Mouse (Mus musculus) bone marrow, adult 2 months (tissue): ENCODE data around the gene Ttll8. TPM values are rescaled to one million over a fixed set of nuclear protein-coding genes. Genes with fewer than 3 reads are reported as not detected.
A peak's percentile ranks its signal among the peaks of the same experiment; 100 is the strongest.

Source experiments
- H3K27ac ChIP-seq: fragments of 200-500 bp; 2 replicates; pipeline ENCODE4 v1.5.1; 2012; ENCODE audit warnings: low read depth, mild to moderate bottlenecking, control low read depth, inconsistent platforms, low read length; ENCODE audit not compliant: control insufficient read depth, poor library complexity, insufficient read depth
- H3K4me1 ChIP-seq: fragments of 200-500 bp; 2 replicates; pipeline ENCODE4 v1.6.1; 2011; ENCODE audit warnings: low read length; ENCODE audit not compliant: control insufficient read depth, insufficient read depth
- H3K4me3 ChIP-seq: fragments of 200-500 bp; replicated peaks from 2 replicates; pipeline ENCODE3; 2011; ENCODE audit warnings: mild to moderate bottlenecking, low read depth, low read length, control low read depth; ENCODE audit not compliant: control insufficient read depth
- CTCF ChIP-seq: fragments of 200-500 bp; IDR thresholded peaks from 2 replicates; pipeline ENCODE4 v1.5.1; 2011; ENCODE audit warnings: low read length, control low read depth; ENCODE audit not compliant: control insufficient read depth, insufficient read depth
- POLR2A ChIP-seq: fragments of 200-500 bp; IDR thresholded peaks from 2 replicates; pipeline ENCODE4 v1.6.1; 2011; ENCODE audit warnings: low read depth, mild to moderate bottlenecking, control low read depth, low read length, borderline replicate concordance; ENCODE audit not compliant: control insufficient read depth
- WGBS: fragments of 180-500 bp; shearing (Covaris S2); methylation state at CpG from one replicate; pipeline ENCODE4 v1.1.7; 2018; 5-methylcytosine and 5-hydroxymethylcytosine counted together
- polyA plus RNA-seq: library from polyadenylated mRNA; stranded (reverse); fragments of >200 nt; gene quantifications from 2 replicates; pipeline ENCODE4 v1.2.4, GENCODE M21; 2011; ENCODE audit warnings: low replicate concordance; ENCODE audit not compliant: missing spikeins, insufficient read depth, insufficient read length

The Ttll8 gene
- polyA plus RNA-seq, 1 experiment: not detected

DNA sequence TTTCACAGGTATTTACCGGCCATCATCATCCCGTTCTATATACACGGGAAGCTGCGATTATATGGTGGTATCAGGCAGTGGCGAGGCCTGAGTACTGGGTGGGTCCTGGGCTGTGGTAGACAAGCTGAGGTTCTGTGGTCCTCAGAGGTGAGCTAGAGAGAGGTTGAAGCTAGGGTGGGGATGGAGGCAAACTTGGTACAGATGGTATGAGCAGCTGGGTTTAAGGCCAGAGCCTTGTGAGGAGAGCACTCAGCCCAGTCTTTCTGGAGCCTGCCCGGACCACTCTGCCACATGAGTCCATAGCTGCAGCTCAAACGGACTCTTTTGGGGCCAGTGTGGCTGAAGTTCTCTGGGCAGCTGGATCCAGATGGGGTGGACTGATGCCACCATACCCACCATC is 96.9 kb downstream of the Ttll8 start:
- Histone ChIP-seq H3K4me1 (peaks cover 1% of the 10 kb centered on the region; the same call in 1 of the 2 replicates), H3K4me3 (no peak overlapping the region), H3K27ac (no peak overlapping the region)
- 87% methylated on average over 7 of the region's 7 CpGs for WGBS
- TF ChIP-seq POLR2A (no peak), CTCF (no peak)

DNA sequence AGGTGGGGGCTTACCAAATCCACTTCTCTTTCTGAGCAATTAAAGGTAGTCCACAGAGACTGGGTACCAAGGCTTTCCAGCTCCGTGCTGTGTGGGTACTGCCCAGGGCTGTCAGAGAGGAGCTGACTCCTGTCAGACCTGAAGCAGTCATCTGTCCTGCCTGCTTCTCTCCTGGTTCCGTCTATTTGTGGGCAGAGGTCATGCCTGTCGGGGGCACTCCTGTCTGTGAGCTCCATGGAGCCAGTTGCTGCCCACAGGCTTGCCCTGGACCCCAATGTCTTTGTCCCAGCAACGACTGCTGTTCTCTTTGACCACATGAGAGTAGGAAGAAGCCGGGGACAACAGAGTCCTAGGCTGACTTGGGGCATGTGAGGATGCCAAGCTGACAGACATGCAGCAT is 97.6 kb downstream of the Ttll8 start:
- 58% methylated on average over 5 of the region's 5 CpGs for WGBS
- TF ChIP-seq POLR2A: no peak
- TF ChIP-seq CTCF: no peak
- peaks cover 1% of the 10 kb centered on the region; the same call in 1 of the 2 replicates for H3K4me1 ChIP-seq
- no peak overlapping the region for H3K27ac ChIP-seq
- H3K4me3 ChIP-seq: no peak overlapping the region

DNA sequence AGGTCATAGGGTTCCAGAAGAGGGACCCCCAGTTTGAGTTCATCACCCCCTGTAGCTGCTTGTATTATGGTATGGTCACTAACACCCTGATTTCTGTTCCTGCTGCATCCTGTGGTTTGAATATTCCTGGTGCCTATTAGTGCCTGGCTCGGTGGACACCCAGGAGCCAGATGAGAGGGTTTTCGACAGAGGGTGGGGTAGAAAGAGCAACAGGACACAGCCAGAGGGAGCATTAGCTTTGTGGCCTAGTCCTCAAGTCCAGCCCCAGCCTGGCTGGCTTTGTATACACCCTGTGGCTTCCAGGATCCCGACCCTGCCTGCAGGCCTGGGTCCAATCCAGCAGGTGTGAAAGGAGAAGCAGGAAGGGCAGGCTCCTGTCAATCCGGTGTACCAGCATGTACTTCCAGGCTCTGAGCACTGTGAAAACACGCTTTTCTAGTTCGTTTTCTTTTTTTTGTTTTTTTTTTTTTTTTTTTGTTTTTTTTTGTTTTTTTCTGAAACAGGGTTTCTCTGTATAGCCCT is 98.3 kb downstream of the Ttll8 start:
- TF ChIP-seq CTCF: no peak
- TF ChIP-seq POLR2A: no peak
- no peak overlapping the region for H3K27ac ChIP-seq
- no peak overlapping the region for H3K4me3 ChIP-seq
- WGBS: 54% methylated on average over 6 of the region's 6 CpGs
- no peaks in the 10 kb centered on the region for H3K4me1 ChIP-seq

DNA sequence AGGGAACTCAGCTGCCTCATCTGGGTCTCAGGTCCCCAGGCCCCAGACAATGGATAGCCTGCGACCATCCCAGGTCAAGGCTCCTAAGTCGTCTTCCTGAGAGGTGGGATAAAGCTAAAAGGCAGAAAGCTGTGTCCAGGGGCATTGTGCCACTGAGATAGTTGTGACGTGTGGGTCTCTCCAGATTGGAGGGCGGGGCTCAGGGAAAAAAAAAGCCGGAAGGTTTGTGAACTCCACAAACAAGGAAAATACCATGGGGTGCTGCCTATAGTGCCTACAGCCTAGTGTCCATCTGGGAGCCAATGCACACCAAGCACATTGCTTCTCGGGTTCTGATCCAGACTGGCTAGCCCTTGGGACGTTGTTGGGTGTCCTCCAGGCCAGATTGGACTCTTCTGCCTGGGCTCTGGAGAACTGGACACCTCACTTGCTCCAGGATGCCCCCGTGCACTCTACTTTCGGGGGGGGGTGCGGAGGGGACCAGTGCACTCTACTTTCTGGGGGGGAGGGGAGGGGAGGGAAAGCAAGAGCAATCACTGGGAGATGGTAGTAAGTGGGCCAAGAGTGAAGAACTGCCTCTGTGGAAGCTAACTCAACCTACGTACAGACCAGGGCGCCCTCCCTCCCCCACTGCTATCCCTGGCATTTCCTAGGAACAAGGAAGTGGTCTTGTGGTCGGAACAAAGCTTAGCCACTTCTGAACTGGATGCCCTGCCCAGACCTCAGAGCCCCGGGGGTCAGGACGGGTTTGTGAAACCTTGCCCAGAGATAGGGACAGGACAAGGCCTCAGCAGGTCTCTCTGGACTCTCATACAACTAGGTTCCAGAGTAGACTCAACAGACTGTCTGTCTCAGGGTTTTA is 99.0 kb downstream of the Ttll8 start:
- Histone ChIP-seq H3K4me1 (no peaks in the 10 kb centered on the region), H3K27ac (no peak overlapping the region), H3K4me3 (no peak overlapping the region)
- WGBS: 44% methylated on average over 15 of the region's 15 CpGs
- TF ChIP-seq POLR2A: no peak
- TF ChIP-seq CTCF: no peak

DNA sequence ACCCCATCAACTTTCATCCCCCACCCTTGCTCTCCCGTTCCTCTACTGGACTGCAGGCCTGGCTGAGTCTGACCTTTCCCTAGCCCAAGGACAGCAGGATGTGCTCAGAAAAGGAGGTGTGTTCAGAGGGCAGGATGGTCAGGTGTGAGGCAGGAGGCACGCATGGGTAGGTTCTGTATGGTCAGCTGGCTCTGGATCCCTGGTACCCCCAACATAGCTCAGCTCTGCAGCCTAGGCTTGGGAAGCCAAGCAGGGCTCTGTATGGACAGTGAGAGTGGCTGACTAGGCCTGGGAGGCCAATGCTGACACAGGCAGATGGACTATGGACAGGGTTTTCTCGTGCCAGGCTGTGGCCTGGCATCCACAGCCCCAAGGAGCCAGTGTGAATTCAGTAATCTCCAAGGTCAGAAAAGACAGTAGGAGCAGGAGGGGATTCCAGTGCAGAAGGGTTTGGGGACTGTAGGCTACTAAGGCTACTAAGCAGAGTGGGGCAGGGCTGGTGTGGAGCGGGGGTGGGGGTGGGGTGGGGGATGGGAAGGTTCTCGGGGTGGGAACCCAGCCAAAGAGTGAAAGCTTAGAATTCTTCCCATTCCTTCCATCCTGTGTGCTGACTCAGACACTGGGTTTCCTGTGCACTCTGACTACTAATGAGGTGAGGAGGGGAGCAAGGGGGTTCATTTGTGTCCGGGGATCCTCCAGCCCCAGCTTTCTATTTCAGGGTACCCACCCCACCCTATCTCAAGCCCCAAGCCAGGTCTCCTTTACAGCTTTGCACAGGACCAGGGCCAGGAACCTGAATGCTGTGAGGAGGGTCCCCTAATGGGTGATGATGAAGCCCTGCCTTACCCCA is 99.9 kb downstream of the Ttll8 start:
- TF ChIP-seq POLR2A (no peak), CTCF (0 out of 2 replicates have a peak, but pooled peaks have one; percentile 7)
- no peak overlapping the region for H3K4me3 ChIP-seq
- WGBS: 49% methylated on average over 6 of the region's 6 CpGs
- H3K27ac ChIP-seq: no peak overlapping the region
- no peaks in the 10 kb centered on the region for H3K4me1 ChIP-seq

DNA sequence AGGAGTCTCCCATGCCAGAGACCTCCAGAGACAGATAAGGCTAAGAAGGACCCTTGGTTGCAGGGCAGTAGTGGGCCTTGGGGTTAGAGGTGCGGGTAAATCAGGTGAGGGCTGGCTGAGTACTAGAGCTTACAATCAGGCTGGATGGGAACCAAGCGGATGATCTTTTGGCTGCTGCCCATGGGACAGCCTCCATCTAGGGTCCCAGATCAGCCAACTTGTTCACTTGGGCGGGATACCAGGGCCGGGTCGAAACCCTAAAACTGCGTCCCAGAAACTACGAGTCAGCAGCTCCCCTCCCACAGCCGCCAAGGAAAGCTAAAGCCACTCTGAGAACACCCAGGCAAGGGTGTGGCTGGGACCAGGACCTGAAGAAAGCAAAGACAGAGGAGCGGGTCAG is 101.1 kb downstream of the Ttll8 start:
- WGBS: 75% methylated on average over 9 of the region's 9 CpGs
- Histone ChIP-seq H3K4me3 (no peak overlapping the region), H3K4me1 (no peaks in the 10 kb centered on the region), H3K27ac (no peak overlapping the region)
- TF ChIP-seq CTCF (no peak), POLR2A (no peak)

DNA sequence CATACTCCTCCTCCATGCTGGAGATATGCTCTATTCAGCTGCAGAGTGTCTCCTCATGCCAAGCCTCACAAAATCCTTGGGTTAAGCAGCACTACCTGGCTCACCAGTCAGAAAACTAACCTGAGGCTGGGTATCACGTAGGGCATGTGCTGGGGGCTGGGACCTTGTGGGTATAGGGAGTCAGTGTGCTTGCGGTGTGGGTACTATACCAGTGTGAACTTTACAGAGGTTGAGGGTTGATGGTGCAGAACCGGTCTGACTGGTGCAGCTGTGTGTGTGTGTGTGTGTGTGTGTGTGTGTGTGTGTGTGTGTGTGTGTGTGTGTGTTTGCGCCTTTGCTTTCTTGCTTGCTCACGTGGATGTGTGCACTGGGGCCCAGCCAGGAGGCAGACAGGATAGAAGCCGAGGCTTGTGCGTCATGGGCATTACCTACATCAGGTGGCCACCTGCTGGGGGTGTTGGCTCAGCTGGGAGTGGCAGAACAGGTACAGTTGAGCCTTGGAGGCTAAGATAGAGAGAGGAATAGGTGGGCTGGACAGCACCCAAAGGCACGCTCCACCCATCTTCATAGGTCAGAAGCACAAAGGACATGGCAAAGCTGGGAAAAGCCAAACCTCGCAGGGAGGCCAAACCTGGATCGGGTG is 102.6 kb downstream of the Ttll8 start:
- 67% methylated on average over 10 of the region's 10 CpGs for WGBS
- TF ChIP-seq POLR2A (no peak), CTCF (no peak)
- Histone ChIP-seq H3K27ac (no peak overlapping the region), H3K4me1 (no peaks in the 10 kb centered on the region), H3K4me3 (no peak overlapping the region)
